Mouse (Mus musculus) mesoderm, embryonic 11.5 days (tissue): ENCODE measurements at regions not wholly inside any gene's neighbourhood (a gene's known extent, or its start where the extent isn't known, plus 50 kb on each side); places are given as distances from the start of the nearest gene placed in this dataset.

Experiments
- DNase-seq: peaks from one replicate; pipeline ENCODE4 v3.0.0-alpha.2; 2012; ENCODE audit warnings: low read depth, low spot score

DNA sequence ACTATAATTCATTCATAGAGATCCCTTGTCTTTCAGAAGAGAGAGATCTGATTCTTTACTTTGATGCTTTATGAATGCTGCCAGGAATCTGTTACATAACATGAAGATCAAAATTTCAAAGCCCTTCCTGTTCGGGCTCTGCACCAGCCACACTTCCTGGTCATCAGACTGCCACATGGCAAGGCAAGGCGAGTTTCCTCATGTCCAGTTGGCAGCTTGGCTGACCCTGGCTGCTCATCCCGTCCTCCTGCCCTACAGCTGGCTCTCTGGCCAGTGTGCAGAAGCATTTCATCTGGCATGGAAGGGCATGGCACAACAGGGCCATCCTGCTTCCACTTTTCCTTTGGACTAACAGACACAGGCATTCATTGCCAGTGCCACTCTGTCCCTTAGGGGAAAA is 292.2 kb upstream of the Slc24a5 start:
- DNase-seq, result no peak

DNA sequence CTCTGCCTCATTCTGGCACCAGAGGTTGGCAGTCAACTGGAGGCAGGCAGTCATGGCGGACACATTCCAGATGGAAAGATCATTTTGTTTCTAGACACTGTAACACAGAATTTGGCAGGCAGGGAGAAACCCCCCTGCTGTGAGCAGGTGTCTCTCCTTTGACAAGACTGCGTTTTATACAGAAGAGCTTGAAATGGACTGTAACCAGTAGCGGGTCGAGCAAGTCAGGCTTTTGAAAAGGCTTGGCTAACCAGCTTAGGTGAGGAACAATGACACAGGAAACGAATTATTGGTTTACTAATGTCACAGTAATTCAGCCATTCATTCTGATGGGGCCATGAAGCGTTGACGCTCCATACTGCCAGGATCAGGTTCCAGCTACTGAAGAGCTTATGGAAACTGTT is 275.3 kb upstream of the Slc24a5 start:
- DNase-seq, result peak; percentile 64

DNA sequence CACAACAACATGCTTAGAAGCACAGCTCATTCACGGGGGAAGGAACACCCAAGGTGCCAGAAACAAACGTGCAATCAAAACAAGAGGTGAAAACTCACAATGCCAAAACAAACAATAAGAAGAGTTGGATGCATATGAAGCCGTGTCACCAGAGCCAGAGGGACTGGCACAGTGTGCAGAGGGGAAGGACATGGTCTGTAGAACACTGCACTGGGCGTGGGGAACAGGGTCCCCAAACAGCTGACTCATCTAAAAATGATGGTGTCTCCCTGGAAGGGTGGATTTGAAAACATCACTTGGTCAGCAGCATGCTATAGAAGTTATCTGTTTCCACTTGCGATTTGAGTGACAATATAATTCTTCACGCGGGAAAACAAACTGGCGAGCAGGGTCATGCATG is 256.2 kb upstream of the Slc24a5 start:
- DNase-seq, result no peak

DNA sequence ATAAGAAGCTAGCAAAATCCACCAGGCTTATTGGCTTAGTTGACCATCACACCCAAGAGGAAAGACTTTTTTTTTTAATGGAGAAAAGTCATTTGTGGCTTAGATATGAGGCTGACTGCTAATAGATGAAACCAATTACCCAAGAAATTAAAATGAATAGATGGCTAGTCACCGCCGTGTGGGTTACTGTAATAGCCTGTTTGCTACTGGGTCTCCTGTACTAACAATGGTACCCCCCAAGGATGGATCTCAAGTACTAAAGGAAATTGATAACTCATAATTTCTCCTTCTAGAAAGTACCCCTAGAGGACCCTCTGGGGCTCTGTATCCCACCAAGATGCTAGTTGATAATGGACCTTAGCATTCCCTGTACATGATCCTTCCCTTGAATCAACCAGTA is 251.1 kb upstream of the Slc24a5 start:
- no peak for DNase-seq

DNA sequence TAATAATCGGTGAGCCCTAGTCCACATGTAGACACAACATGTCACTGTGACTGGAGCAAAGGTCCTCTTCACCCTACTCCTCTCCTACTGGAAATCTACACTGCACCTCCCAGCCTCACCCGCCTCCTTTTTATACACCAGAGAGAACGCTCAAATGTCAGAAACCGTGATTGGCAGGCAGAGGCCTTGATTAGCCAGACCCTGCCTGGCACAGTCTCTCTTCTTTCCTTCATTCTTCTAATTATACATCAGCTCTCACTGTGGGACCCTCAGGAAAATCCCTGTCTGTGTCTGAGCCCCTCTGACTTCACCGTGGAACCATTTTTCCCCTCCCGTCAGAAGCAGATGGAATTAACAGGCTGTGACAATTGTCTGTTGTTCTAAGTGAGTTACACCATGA is 248.1 kb upstream of the Slc24a5 start:
- DNase-seq, result no peak

DNA sequence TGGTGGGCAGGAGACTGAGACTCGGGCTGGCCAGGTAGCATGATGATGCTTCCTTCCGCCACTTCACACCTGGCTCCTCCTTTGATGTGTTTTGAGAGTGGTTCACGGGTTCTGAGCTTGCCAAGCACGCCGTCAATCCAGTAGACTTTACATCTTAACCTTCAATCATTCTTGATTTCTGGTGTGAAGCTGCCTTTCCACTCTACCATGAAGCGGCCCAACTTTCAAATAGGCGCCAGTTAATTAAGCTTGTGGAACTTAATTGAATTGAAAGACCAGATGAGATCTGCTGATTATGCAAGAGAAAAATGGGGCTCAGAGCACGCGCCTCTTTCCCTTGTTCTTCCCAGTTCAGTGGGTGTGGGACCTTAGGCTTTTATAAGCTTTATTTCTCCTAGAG is 247.1 kb upstream of the Slc24a5 start:
- DNase-seq, result no peak

DNA sequence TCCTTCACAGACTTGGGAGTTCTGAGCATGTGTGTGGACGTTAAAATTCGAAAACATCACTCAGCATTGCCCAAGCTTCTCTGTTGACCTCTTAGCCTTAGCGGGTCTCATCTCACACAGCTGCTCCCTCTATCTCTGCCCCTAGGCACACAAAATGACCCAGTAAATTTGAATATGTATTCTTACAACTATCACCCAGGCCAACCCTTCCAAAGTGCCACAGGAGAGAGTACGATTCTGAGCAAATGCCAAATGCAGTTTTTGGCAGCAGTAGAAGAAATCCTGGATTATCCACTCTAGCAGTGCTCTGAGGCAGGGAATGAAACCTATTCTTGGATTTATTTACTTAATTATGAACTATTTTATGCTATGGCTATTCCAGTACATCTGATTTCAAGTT is 246.6 kb upstream of the Slc24a5 start:
- DNase-seq, result no peak

DNA sequence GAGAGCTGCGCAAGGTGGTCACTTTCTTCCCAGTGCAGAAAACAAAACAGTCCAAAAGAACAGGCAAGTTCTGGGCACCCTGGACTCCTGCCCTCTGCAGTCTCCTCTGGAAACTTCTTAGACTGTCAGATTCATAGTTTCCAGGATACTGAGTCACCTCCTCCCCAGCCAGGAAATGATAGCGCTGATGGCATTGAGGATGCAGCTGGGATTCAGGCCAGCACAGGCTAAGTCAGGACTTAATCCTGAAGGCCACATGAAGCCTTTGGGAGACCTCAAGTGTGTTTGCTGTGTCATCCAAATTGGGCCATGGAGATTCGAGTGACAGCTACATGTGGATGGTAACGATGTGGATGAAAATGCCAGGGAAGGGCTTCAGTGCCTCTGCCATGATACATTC is 219.1 kb upstream of the Slc24a5 start:
- no peak for DNase-seq

DNA sequence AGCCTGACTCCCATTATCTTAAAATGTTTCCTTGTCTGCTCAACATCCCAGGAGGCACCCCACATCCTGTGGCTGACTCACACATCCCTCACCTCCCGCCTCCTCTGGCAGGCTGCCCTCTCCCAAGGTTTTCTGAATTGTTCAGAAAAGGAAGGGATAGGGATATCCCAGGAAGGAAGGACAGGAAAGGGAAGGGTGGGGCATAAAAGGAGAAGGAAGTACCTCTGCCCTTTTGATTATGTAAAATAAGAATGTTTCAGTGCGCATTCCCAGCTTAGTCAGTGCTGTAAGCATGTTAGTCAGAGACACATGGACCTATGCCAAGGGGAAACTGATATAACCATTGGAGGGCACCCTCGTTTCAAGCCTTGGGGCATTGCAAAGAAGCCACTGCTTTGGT is 209.4 kb upstream of the Slc24a5 start:
- no peak for DNase-seq

DNA sequence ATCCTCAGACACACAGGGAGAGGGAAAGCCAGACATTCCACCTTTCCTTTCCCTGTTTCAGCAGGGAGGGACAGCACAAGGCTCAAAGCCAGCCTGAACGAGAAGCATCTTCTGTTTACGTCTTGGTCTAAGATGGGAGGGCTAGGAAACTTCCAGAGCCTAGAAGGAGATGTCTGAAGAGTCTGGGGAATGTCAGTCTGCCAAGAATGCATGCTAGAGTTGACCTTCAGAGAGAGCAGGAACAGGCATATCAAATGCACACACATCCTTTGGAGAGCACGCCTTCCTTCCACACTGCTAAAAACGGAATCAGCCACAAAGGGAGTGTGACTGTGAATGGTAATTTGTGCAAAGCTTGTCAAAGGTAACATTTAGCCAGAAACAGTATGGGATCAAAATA is 179.7 kb upstream of the Slc24a5 start:
- DNase-seq, result no peak

DNA sequence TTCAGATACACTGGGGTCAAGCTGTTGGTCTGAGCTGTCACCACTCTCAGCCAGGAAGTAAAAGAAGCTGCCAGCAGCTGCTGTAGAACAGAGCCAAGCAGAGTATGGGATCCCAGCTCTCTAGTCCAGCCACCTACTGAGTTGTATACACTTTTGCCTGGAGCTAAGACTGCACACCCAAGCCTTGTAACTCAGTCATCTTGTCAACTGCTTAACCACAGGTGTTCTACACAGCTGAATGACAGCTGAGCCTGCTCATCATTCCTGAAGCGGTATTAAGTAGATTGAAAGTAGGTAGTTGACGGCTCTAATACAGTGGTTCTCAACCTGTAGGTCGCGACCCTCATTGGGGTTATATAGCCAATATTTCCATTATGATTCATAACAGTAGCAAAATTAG is 172.9 kb upstream of the Slc24a5 start:
- DNase-seq, result no peak

DNA sequence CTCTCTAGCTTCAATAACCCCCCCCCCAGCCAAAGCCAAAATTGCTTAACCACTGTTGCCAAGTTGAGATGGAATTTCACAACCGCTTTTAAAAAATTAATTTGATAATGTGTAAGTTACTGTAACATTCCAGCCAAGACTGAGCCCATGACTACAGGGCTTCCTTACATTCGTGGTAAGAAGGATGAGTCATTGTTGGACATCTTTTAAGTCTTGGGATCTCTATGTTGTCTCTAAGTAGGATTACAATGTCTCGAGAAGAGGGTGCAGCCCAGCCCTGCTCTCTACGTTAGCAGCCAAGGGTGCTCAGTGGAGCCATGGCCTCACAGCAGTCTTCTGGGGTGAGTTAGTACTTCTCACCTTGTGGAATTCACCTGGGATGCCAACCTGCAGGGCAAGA is 164.4 kb upstream of the Slc24a5 start:
- no peak for DNase-seq

DNA sequence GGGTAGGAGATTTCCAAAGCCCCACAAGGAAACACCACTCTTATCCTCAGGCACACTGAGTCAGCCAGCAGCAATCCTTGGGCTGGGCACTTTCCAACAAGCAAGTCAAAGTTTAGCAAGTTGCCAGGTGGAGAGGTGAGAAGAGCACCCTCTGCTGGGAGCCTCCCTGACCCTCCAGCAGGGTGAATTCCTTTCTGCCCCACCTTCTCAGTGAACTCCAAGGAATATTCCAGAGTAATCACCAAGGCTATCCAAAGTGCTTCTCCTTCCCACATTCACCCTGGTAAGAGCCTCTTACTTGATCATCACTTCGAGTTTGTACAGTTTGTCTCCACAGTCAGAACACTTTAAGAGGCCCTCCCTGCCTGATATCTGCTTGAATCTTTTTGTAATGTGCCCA is 162.8 kb upstream of the Slc24a5 start:
- DNase-seq, result no peak

DNA sequence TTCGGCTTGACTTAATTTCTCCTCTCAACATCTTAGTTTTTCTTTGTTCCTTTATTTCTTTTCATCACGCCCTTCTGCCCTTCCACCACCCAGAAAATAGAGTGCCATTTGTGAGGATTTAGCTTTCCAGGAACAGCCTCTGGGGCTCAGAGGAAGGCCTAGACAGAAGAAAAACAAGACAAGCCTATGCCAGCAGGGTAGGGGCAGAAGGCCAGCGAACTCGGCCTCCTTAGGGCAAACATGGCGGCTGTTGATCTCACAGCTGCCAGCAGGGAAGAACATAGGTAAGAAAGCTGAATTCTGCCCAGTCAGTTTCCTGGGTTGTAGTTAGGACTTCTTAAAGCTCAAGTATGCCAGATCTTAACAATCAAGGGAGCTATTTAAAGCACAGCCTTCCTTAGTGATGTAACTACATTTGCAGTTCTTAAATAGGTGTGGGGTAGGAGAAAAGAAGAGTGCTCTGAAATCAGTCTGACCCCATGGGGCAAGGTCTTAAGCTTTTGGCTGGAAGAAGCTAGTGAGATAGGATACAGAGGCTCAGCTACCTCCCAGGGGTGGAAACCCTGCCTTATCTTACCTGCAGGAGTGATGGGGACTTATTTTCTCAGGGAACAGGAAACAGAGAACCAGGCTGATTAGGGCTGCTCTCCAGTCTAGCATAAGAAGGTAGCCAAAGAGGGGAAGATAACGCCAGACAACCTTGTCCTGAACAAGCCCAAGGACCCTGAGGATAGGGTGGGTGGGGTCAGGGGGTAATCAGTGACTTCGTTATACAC is 148.8 kb upstream of the Slc24a5 start:
- no peak for DNase-seq

DNA sequence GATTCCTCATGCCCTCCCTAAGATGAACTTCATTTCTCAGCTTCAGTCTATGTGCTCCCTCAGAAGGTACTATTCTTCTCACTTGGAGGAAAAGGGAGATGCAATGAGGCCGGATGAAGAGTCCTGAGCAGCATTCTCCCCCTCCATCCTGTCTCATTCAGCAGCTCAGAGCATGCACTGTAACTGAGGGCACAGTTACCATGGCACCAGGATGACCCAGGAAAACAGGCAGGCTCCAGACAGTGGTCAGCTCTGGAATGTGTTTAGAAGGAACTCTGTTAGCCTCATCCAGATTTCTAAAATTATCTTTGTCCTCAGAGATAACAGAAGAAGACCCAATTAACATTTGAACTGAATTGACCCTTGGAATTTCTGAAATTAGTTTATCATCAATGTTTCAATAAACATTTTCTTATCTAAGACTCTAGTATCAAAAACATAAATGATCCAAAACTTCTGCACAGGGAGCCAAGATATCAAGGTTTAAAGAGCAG is 148.1 kb upstream of the Slc24a5 start:
- DNase-seq, result peak; percentile 20

DNA sequence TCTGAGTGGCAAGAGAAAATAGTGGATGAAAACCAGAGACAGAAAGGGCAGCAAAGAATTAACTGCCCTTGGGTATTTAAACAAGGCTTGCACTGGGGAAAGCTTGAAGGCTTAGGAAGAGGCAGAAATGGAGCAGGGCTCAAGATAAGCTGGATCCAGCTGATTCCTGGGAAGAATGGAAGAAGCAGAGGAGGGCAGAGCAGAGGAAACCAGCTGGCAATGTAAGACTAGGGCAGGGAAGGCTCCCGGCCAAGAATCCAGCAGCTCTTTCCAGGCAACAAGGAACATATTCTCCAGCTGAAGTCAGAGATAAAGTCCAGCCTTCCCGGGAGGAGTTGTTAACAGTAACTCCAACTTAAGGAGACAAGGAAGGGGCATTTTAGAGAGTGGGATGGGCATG is 147.7 kb upstream of the Slc24a5 start:
- no peak for DNase-seq

DNA sequence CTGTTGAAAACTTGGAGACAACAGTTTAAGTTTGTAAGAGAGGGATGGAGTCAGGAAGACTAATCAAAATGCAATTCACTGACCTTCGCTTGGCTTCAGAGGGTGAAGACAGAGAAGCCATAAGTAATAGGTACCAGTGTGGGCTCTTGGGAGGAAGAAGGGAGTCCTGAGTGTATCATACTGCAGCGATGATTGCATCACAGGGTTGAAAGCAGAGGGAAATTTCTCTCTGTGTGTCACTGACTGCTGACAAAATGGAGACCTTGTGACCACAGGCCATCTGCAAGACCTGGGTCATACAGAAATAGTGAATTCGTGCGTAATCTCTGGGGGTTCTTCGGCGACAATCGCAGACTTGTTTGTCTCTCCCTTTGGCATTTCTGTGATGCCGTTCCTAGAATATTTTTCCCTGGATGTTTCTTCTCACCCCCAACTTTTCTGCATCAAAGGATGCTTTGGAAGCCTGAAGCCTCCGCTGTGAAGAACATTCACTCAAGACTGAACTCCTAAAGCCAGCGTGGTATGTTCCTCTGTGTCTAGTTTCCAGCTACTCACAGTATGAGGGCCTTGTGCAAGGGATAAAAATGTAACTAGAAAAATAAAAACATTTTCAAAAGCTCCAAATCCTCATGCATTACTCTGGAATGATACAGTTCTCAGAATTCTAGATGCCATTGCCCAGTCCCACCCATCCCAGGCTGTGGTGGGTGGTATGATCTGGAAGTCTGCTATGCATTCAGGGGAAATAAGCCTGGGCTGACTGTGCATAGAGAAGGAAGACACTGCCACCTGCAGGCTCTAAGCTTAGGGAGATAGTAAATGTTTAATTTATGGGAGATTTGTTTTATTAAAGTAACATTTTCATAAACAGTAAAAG is 139.8 kb upstream of the Slc24a5 start:
- DNase-seq, result peak; percentile 36

DNA sequence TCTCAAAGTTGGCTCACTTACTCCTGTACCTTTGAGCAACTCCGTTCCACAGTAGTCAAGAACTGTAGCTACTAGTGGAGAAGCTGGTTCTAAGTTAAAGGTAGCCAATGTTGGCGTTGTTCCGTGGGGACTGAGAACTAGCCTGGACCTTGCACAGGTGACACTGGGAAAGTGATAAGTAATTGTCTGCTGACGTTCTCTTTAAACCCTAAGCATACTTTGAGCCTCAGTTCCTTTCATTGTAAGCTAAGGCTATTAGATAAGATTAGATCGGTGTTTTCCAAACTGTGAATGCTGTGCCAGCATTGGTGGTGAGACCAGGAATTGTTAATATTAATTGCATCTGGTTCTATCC is 139.2 kb upstream of the Slc24a5 start:
- no peak for DNase-seq

DNA sequence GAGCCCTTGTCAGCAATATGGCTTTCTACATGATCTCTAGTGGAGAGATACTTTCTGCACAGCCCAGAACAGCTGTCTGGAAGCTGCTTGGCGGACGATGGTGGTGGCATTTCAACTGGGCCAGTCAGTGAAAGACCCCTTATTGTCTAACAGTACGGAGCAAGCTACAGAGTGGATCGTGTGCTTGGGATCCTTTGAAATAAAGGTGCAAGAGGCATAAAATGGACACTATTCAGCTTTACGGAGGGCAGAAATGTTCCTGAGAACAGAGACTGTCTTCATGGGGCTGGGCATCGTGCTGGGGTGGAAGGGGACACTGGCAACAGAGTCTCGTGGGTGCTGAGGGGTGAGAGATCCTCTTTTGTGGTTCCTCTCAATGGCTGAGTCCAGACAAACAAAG is 137.2 kb upstream of the Slc24a5 start:
- no peak for DNase-seq

DNA sequence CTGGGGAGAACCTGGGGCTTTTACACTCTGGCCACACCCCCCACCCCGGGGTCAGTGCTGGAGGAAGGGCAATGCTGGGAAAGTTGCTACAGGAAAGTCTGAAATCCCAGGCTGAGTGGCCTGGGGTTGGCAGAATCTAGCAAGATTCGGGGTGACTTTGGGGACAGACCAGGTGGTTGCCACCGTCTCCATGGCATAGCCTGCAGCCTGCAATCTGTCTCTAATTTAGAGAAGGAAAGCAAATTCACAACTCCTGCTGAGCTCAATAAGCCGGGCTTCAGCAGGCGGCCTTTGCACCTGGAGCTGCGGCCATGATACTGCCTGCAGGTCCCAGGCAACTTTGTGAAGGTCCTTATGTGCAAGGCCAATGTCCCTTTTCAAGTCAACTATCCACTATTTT is 135.4 kb upstream of the Slc24a5 start:
- DNase-seq, result no peak

DNA sequence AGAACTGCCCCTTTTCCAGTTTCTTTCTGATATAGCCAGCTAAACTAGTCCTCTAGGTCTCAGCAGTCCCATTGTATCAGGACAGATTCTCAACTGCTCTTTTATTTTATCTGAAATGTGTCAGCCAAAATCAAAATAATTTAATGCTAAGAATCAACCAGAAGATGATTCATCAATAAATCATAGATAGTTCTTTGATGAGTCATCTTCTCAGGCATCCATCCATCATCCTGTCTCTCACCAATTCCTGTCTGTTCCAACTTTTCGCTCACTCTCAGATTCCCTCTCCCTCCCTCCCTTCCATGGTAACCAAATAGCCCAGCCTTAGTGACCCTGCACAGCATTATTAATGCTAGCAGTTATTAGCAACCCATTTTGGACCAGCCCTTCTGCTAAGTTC is 134.0 kb upstream of the Slc24a5 start:
- DNase-seq, result no peak

DNA sequence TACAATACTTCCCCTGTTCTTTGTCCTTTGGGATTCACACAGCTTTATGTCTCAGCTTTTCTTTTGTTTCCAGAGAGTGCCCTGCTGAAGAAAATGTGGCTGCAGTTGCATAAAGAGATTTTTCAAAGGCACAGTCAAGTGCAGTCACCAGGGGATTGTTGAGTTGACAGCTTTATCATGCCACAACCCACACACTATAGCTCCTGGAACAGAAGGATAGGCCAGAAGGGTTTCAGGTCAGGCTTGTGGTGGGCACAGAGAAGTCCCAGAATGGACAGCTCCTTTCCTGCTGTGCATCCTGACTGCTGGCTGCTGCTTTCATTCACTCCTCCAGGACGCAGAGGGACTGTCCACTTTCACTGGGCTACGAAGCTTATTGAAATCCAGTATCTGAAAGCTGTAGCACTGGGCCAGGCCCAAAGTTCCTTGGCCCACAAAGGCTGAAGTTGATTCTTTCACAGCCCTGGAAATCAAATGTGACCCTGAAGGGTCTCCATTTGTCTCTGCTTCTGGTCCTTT is 119.6 kb upstream of the Slc24a5 start:
- DNase-seq, result no peak

DNA sequence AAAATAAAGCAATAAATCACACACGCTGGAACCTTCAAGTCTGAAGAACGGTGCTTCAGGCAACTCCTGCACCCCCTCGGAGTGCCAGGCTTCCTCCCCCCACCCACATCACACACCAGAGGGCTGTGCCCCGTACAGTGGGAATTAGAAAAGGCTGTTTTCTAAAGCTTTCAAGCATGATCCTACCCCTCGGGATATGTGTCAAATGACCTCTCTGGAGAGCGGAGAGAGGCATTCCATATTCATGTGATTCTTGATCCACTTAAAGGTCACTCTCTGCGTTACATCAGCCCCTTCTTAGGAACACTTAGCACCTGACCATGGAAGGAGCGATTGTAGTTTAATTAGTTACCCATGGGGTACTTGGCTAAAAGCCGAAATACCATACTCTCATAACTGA is 119.1 kb upstream of the Slc24a5 start:
- peak; percentile 33 for DNase-seq
